Mouse (Mus musculus): ENCODE data around the gene Cysrt1. TPM values are rescaled to one million over a fixed set of nuclear protein-coding genes. Genes with fewer than 3 reads are reported as not detected.
A peak's percentile ranks its signal among the peaks of the same experiment; 100 is the strongest.

Gene Cysrt1
- polyA plus RNA-seq, 1 experiment from 2014 or later: 0.30 TPM

- no peak overlapping the region for H3K9ac ChIP-seq (ENCODE audit: low read length)
- 57% methylated on average over 5 of the region's 5 CpGs for WGBS
- no peak for DNase-seq (ENCODE audit: low spot score)
- H3K27ac ChIP-seq (ENCODE audit: low read depth): no peak overlapping the region
- H3K4me3 ChIP-seq (ENCODE audit: low read depth, low read length): no peak overlapping the region
- no peak overlapping the region for H3K4me2 ChIP-seq (ENCODE audit: low read length)
- ATAC-seq (replicated peaks; ENCODE audit: low FRiP score, low TSS enrichment, low read depth): no peak
- H3K9me3 ChIP-seq (ENCODE audit: control insufficient read depth, low read length): no peaks in the 10 kb centered on the region
- no peaks in the 10 kb centered on the region for H3K36me3 ChIP-seq (ENCODE audit: control insufficient read depth, insufficient read depth, low read length)
- no peaks in the 10 kb centered on the region for H3K4me1 ChIP-seq (replicated peaks; ENCODE audit: control insufficient read depth, insufficient read depth, low read length)
- no peaks in the 10 kb centered on the region for H3K27me3 ChIP-seq (replicated peaks; ENCODE audit: control insufficient read depth, insufficient read depth, low read length)
Measured at GRCm38 (mm10) chr2:25234551-25235220, 7.6 kb downstream of the Cysrt1 start.

- ATAC-seq (replicated peaks; ENCODE audit: low FRiP score, low TSS enrichment, low read depth) (no peak; the same call in 1 of the 2 replicates), DNase-seq (ENCODE audit: low spot score) (no peak)
- no peaks in the 10 kb centered on the region for H3K4me1 ChIP-seq (replicated peaks; ENCODE audit: control insufficient read depth, insufficient read depth, low read length)
- no peak within 1 kb of the TSS for H3K4me2 ChIP-seq (ENCODE audit: low read length)
- no peak within 1 kb of the TSS for H3K4me3 ChIP-seq (ENCODE audit: low read depth, low read length)
- no peak within 1 kb of the TSS for H3K9ac ChIP-seq (ENCODE audit: low read length)
- H3K9me3 ChIP-seq (ENCODE audit: control insufficient read depth, low read length): no peaks in the 10 kb centered on the region
- H3K36me3 ChIP-seq (ENCODE audit: control insufficient read depth, insufficient read depth, low read length): no peaks in the 10 kb centered on the region
- no peak within 1 kb of the TSS for H3K27ac ChIP-seq (ENCODE audit: low read depth)
- 65% methylated on average over 3 of the region's 3 CpGs for WGBS
- H3K27me3 ChIP-seq (replicated peaks; ENCODE audit: control insufficient read depth, insufficient read depth, low read length): no peaks in the 10 kb centered on the region
Measured at GRCm38 (mm10) chr2:25234050-25234449, 8.2 kb downstream of the Cysrt1 start, which contains the start of gene Slc34a3. Gene Slc34a3, minus strand, starts transcription at chr2:25234364.

- H3K9ac ChIP-seq (ENCODE audit: low read length): no peak overlapping the region
- no peak for DNase-seq (ENCODE audit: low spot score)
- no peaks in the 10 kb centered on the region for H3K27me3 ChIP-seq (replicated peaks; ENCODE audit: control insufficient read depth, insufficient read depth, low read length)
- no peak overlapping the region for H3K27ac ChIP-seq (ENCODE audit: low read depth)
- WGBS: 73% methylated on average over 4 of the region's 4 CpGs
- no peaks in the 10 kb centered on the region for H3K4me1 ChIP-seq (replicated peaks; ENCODE audit: control insufficient read depth, insufficient read depth, low read length)
- H3K36me3 ChIP-seq (ENCODE audit: control insufficient read depth, insufficient read depth, low read length): no peaks in the 10 kb centered on the region
- H3K9me3 ChIP-seq (ENCODE audit: control insufficient read depth, low read length): no peaks in the 10 kb centered on the region
- no peak overlapping the region for H3K4me2 ChIP-seq (ENCODE audit: low read length)
- no peak for ATAC-seq (replicated peaks; ENCODE audit: low FRiP score, low TSS enrichment, low read depth)
- no peak overlapping the region for H3K4me3 ChIP-seq (ENCODE audit: low read depth, low read length)
Measured at GRCm38 (mm10) chr2:25233421-25233820, 8.8 kb downstream of the Cysrt1 start.

- Histone ChIP-seq H3K27ac (ENCODE audit: low read depth) (no peak overlapping the region), H3K4me1 (replicated peaks; ENCODE audit: control insufficient read depth, insufficient read depth, low read length) (no peaks in the 10 kb centered on the region), H3K4me3 (ENCODE audit: low read depth, low read length) (no peak overlapping the region), H3K4me2 (ENCODE audit: low read length) (no peak overlapping the region), H3K9me3 (ENCODE audit: control insufficient read depth, low read length) (no peaks in the 10 kb centered on the region), H3K9ac (ENCODE audit: low read length) (no peak overlapping the region), H3K36me3 (ENCODE audit: control insufficient read depth, insufficient read depth, low read length) (no peaks in the 10 kb centered on the region), H3K27me3 (replicated peaks; ENCODE audit: control insufficient read depth, insufficient read depth, low read length) (no peaks in the 10 kb centered on the region)
- DNase-seq (ENCODE audit: low spot score): no peak
- WGBS: 60% methylated on average over 12 of the region's 12 CpGs
- no peak for ATAC-seq (replicated peaks; ENCODE audit: low FRiP score, low TSS enrichment, low read depth)
Measured at GRCm38 (mm10) chr2:25231038-25231437, 11.2 kb downstream of the Cysrt1 start.

GRCm38 (mm10) chr2:25230581-25230980 lies 11.7 kb downstream of the Cysrt1 start:
- Histone ChIP-seq H3K4me1 (replicated peaks; ENCODE audit: control insufficient read depth, insufficient read depth, low read length) (0 out of 2 replicates have a peak, but pooled peaks cover 2% of the 10 kb centered on the region), H3K36me3 (ENCODE audit: control insufficient read depth, insufficient read depth, low read length) (no peaks in the 10 kb centered on the region), H3K9ac (ENCODE audit: low read length) (no peak overlapping the region), H3K4me2 (ENCODE audit: low read length) (no peak overlapping the region), H3K27ac (ENCODE audit: low read depth) (no peak overlapping the region), H3K9me3 (ENCODE audit: control insufficient read depth, low read length) (no peaks in the 10 kb centered on the region), H3K27me3 (replicated peaks; ENCODE audit: control insufficient read depth, insufficient read depth, low read length) (no peaks in the 10 kb centered on the region), H3K4me3 (ENCODE audit: low read depth, low read length) (no peak overlapping the region)
- ATAC-seq (replicated peaks; ENCODE audit: low FRiP score, low TSS enrichment, low read depth) (no peak), DNase-seq (ENCODE audit: low spot score) (no peak)
- WGBS: 90% methylated on average over 7 of the region's 7 CpGs

- 82% methylated on average over 5 of the region's 5 CpGs for WGBS
- ATAC-seq (replicated peaks; ENCODE audit: low FRiP score, low TSS enrichment, low read depth): no peak
Measured at GRCm38 (mm10) chr2:25229582-25229981, 12.7 kb downstream of the Cysrt1 start.

GRCm38 (mm10) chr2:25228995-25229530 lies 13.2 kb downstream of the Cysrt1 start:
- Histone ChIP-seq H3K4me3 (ENCODE audit: low read depth, low read length) (peak overlapping the region; percentile 11; the same call in 1 of the 2 replicates), H3K9me3 (ENCODE audit: control insufficient read depth, low read length) (no peaks in the 10 kb centered on the region), H3K27ac (ENCODE audit: low read depth) (no peak overlapping the region), H3K4me1 (replicated peaks; ENCODE audit: control insufficient read depth, insufficient read depth, low read length) (0 out of 2 replicates have a peak, but pooled peaks cover 4% of the 10 kb centered on the region), H3K36me3 (ENCODE audit: control insufficient read depth, insufficient read depth, low read length) (no peaks in the 10 kb centered on the region), H3K27me3 (replicated peaks; ENCODE audit: control insufficient read depth, insufficient read depth, low read length) (no peaks in the 10 kb centered on the region), H3K4me2 (ENCODE audit: low read length) (peak overlapping the region; percentile 42; the same call in 1 of the 2 replicates), H3K9ac (ENCODE audit: low read length) (no peak overlapping the region)
- no peak for DNase-seq (ENCODE audit: low spot score)
- 69% methylated on average over 6 of the region's 6 CpGs for WGBS
- ATAC-seq (replicated peaks; ENCODE audit: low FRiP score, low TSS enrichment, low read depth): no peak

More at GRCm38 (mm10) chr2:25229582-25229981, 12.7 kb downstream of the Cysrt1 start:
- no peak overlapping the region for H3K4me3 ChIP-seq (ENCODE audit: low read depth, low read length)
- no peak overlapping the region for H3K9ac ChIP-seq (ENCODE audit: low read length)
- no peaks in the 10 kb centered on the region for H3K9me3 ChIP-seq (ENCODE audit: control insufficient read depth, low read length)
- 0 out of 2 replicates have a peak, but pooled peaks cover 4% of the 10 kb centered on the region for H3K4me1 ChIP-seq (replicated peaks; ENCODE audit: control insufficient read depth, insufficient read depth, low read length)
- H3K36me3 ChIP-seq (ENCODE audit: control insufficient read depth, insufficient read depth, low read length): no peaks in the 10 kb centered on the region
- H3K27ac ChIP-seq (ENCODE audit: low read depth): no peak overlapping the region
- H3K4me2 ChIP-seq (ENCODE audit: low read length): no peak overlapping the region
- no peaks in the 10 kb centered on the region for H3K27me3 ChIP-seq (replicated peaks; ENCODE audit: control insufficient read depth, insufficient read depth, low read length)
- DNase-seq (ENCODE audit: low spot score): no peak

GRCm38 (mm10) chr2:25228431-25228889 lies 13.8 kb downstream of the Cysrt1 start:
- H3K9ac ChIP-seq (ENCODE audit: low read length): no peak overlapping the region
- ATAC-seq (replicated peaks; ENCODE audit: low FRiP score, low TSS enrichment, low read depth): no peak
- H3K27ac ChIP-seq (ENCODE audit: low read depth): peak overlapping the region; percentile 65; the same call in 1 of the 2 replicates
- H3K9me3 ChIP-seq (ENCODE audit: control insufficient read depth, low read length): no peaks in the 10 kb centered on the region
- H3K27me3 ChIP-seq (replicated peaks; ENCODE audit: control insufficient read depth, insufficient read depth, low read length): no peaks in the 10 kb centered on the region
- peak overlapping the region; percentile 42 for H3K4me2 ChIP-seq (ENCODE audit: low read length)
- DNase-seq (ENCODE audit: low spot score): peak; percentile 87
- under 1% methylated on average over 7 of the region's 7 CpGs for WGBS
- peak overlapping the region; percentile 11; the same call in 1 of the 2 replicates for H3K4me3 ChIP-seq (ENCODE audit: low read depth, low read length)
- H3K4me1 ChIP-seq (replicated peaks; ENCODE audit: control insufficient read depth, insufficient read depth, low read length): peaks cover 7% of the 10 kb centered on the region
- no peaks in the 10 kb centered on the region for H3K36me3 ChIP-seq (ENCODE audit: control insufficient read depth, insufficient read depth, low read length)

Data from intestine, embryonic 14.5 days (tissue).